Comparison of ENCODE assay signal across 12 mouse cellular contexts in the genomic region with DNA sequence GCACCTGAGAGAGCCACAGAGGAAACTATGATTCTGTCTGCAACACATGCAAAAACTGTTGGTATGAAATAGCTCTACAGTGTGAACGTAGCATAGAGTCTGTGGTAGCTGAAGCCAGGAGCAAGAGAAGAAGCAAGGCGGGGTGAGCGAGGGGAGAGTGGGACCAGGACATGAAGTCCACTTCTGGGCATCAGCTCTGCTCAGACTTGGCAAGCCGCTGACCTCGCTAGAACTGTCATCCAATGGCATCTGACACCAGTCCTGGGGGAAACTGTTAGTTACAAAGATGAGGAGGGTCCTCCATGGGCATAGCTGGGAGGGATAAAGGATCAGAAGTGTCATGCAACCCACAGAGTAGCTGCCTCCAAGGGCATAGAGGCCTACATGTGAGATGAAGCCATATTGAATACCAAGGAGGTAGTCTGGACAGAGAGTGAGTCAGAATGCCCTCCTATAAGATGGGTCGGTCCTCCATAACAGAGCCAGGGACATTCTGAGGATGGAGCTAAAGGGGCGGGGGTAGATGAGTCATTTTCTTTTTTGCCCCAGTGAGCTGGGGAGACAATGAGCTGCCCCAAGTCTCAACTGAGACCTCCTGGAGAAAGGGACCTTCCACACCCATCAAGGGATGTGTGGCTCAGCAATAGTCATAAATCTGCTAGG.
"Had no signal": no experiment of that assay in that cellular context is flagged by ENCODE, and none has a peak within 500 bp of the region (broad histone marks: within the 10 kb centered on the region; RNA-seq: fewer than 3 reads in every experiment).

No protein-coding gene starts in this region.

- H3K36me3 ChIP-seq: limb, embryonic 12.5 days; liver, embryonic 13.5 days; lung, embryonic 15.5 days; neural tube, embryonic 12.5 days had no signal

- H3K4me2 ChIP-seq: limb, embryonic 12.5 days; liver, embryonic 13.5 days; lung, embryonic 15.5 days; neural tube, embryonic 12.5 days had no signal

- H3K9ac ChIP-seq: limb, embryonic 12.5 days; liver, embryonic 13.5 days; liver, postnatal 0 days; lung, embryonic 15.5 days; neural tube, embryonic 12.5 days had no signal

- H3K9me3 ChIP-seq: limb, embryonic 12.5 days; liver, embryonic 13.5 days; lung, embryonic 15.5 days; neural tube, embryonic 12.5 days had no signal

- DNase-seq: kidney, postnatal 10 days; kidney, postnatal 4 days; liver; liver, embryonic 13.5 days; liver, postnatal 0 days; midbrain, embryonic 14.5 days; thymus, adult 18-20 months; thymus, postnatal 25 days had no signal

- H3K27me3 ChIP-seq: limb, embryonic 12.5 days; liver, embryonic 13.5 days; lung, embryonic 15.5 days had no signal

- H3K27ac ChIP-seq: layer of hippocampus, adult 2 months; limb, embryonic 12.5 days; liver, embryonic 13.5 days; lung, embryonic 15.5 days; neural tube, embryonic 12.5 days had no signal

- ATAC-seq: liver, postnatal 0 days had no signal

- H3K4me3 ChIP-seq: layer of hippocampus, adult 2 months; limb, embryonic 12.5 days; liver, embryonic 13.5 days; lung, embryonic 15.5 days; neural tube, embryonic 12.5 days had no signal
